Mouse (Mus musculus) bone marrow, adult 2 months (tissue): ENCODE measurements around the gene Cphx2.
"Not testable (repeated sequence)": the region's sequence is repeated elsewhere in the genome, so short reads cannot be mapped to it uniquely, and the experiment has no call there.

Experiments
- CTCF ChIP-seq: fragments of 200-500 bp; IDR thresholded peaks from 2 replicates; pipeline ENCODE4 v1.5.1; 2011; ENCODE audit warnings: low read length, control low read depth; ENCODE audit not compliant: control insufficient read depth, insufficient read depth
- POLR2A ChIP-seq: fragments of 200-500 bp; IDR thresholded peaks from 2 replicates; pipeline ENCODE4 v1.6.1; 2011; ENCODE audit warnings: low read depth, mild to moderate bottlenecking, control low read depth, low read length, borderline replicate concordance; ENCODE audit not compliant: control insufficient read depth

GRCm38 (mm10) chr14:26035439-26035838 is 45.9 kb upstream of the Cphx2 start:
- TF ChIP-seq CTCF, POLR2A: not testable (repeated sequence)
